In genomic region chr11:113649353-113650210, GRCm38 (mm10) we compare ENCODE assay signal across 8 mouse cellular contexts. TPM values are rescaled to one million over a fixed set of nuclear protein-coding genes. Genes with fewer than 3 reads are reported as not detected.
DNase-seq lines count a peak whose midpoint lies in the region; ATAC-seq and TF ChIP-seq lines count a peak whose summit lies in the region.

Gene Slc39a11 (minus strand): TSS chr11:113650079.

- ATAC-seq in erythroid progenitor cell, adult 5-6 weeks (replicated peaks; ENCODE audit: low FRiP score, poor library complexity, severe bottlenecking): peak; percentile 51
- ATAC-seq in heart, postnatal 0 days (ENCODE audit: insufficient read depth, low read depth): peak; percentile 86
- peak; percentile 85 for ATAC-seq in neural tube, embryonic 15.5 days (ENCODE audit: low FRiP score)

- H3K4me3 ChIP-seq in CH12.LX (replicated peaks in 1 of 3; ENCODE audit: low read depth in 2 of 3, low read length in 2 of 3, poor library complexity in 1 of 3): peak within 1 kb of the TSS; percentile 76 to 97 (median 95)
- peak within 1 kb of the TSS; percentile 82 for H3K4me3 ChIP-seq in bone marrow macrophage, adult 2 months (ENCODE audit: insufficient read depth, low read length)
- H3K4me3 ChIP-seq in heart, postnatal 0 days (ENCODE audit: low read depth, low read length): peak within 1 kb of the TSS; percentile 67
- H3K4me3 ChIP-seq in neural tube, embryonic 15.5 days (replicated peaks): peak within 1 kb of the TSS; percentile 92

- peak within 1 kb of the TSS; percentile 95 for H3K9ac ChIP-seq in CH12.LX (ENCODE audit: insufficient read depth, low read depth)
- peak within 1 kb of the TSS; percentile 85 for H3K9ac ChIP-seq in heart, postnatal 0 days (replicated peaks; ENCODE audit: low read depth, low read length)
- H3K9ac ChIP-seq in neural tube, embryonic 15.5 days (replicated peaks): peak within 1 kb of the TSS; percentile 98

- H3K4me1 ChIP-seq in CH12.LX (ENCODE audit: control insufficient read depth in 1 of 2, insufficient read depth in 2 of 2): peaks cover 9 to 28% of the 10 kb centered on the region in 2 experiments; a peak in 3 of 4 replicates
- peaks cover 11% of the 10 kb centered on the region for H3K4me1 ChIP-seq in bone marrow macrophage, adult 2 months (ENCODE audit: control insufficient read depth, insufficient read depth, low read length)
- H3K4me1 ChIP-seq in heart, postnatal 0 days (ENCODE audit: control insufficient read depth, insufficient read depth): peaks cover 7% of the 10 kb centered on the region; the same call in 1 of the 2 replicates
- peaks cover 32% of the 10 kb centered on the region for H3K4me1 ChIP-seq in neural tube, embryonic 15.5 days

- no peak for TF ChIP-seq CTCF in CH12.LX (conservative IDR thresholded peaks at IDR 0.05 in 1 of 2, IDR thresholded peaks at IDR 0.05 in 1 of 2; ENCODE audit: low read depth in 2 of 2, low read length in 2 of 2)
- TF ChIP-seq CTCF in bone marrow macrophage, adult 2 months (IDR thresholded peaks at IDR 0.05; ENCODE audit: low read depth, low read length): no peak
- TF ChIP-seq CTCF in heart, postnatal 0 days (IDR thresholded peaks at IDR 0.05; ENCODE audit: low read depth): no peak

- peak within 1 kb of the TSS; percentile 94 for H3K4me2 ChIP-seq in CH12.LX (ENCODE audit: insufficient read depth, low read depth, poor library complexity, severe bottlenecking)
- peak within 1 kb of the TSS; percentile 69 for H3K4me2 ChIP-seq in heart, postnatal 0 days (ENCODE audit: low read depth, low read length)
- peak within 1 kb of the TSS; percentile 71 for H3K4me2 ChIP-seq in neural tube, embryonic 15.5 days

- peak within 1 kb of the TSS; percentile 73 for H3K27ac ChIP-seq in CH12.LX (ENCODE audit: insufficient read depth, low read depth)
- peak within 1 kb of the TSS; percentile 53 for H3K27ac ChIP-seq in bone marrow macrophage, adult 2 months (ENCODE audit: insufficient read depth, low read depth, low read length)
- peak within 1 kb of the TSS; percentile 75 for H3K27ac ChIP-seq in heart, postnatal 0 days (ENCODE audit: low read depth)
- peak within 1 kb of the TSS; percentile 93 for H3K27ac ChIP-seq in neural tube, embryonic 15.5 days (replicated peaks)

- no peak for TF ChIP-seq RAD21 in CH12.LX (IDR thresholded peaks at IDR 0.05; ENCODE audit: low read depth, low read length)

- dilution Hi-C loops in CH12.LX (cut with MboI; ENCODE audit: extremely low pct_ligation_motif_present, extremely low pct_unique_long_range_greater_than_20kb, low sequenced_read_pairs): no loop called here

- DNase-seq in CH12.LX (ENCODE audit: extremely low read depth): peak; percentile 79
- DNase-seq in heart, postnatal 0 days (ENCODE audit: low spot score): peak; percentile 45
- peak; percentile 58 to 84 for DNase-seq in kidney, postnatal 36 days
- peak; percentile 46 to 58 for DNase-seq in lung, adult 18-20 months
- DNase-seq in testis, postnatal 14 days (ENCODE audit: low spot score): peak; percentile 66

- under 1% methylated on average over 91 of the region's 91 CpGs for WGBS in heart, postnatal 0 days
- under 1% methylated on average over 81 of the region's 91 CpGs for WGBS in neural tube, embryonic 15.5 days

- in situ Hi-C loops in CH12.LX (cut with MboI; ENCODE audit: low pct_ligation_motif_present, low pct_unique_long_range_greater_than_20kb, low sequenced_read_pairs): no loop called here

- peaks cover 2% of the 10 kb centered on the region for H3K27me3 ChIP-seq in CH12.LX (replicated peaks)
- no peaks in the 10 kb centered on the region for H3K27me3 ChIP-seq in heart, postnatal 0 days (ENCODE audit: control insufficient read depth, insufficient read depth, low read length)
- H3K27me3 ChIP-seq in neural tube, embryonic 15.5 days (replicated peaks): no peaks in the 10 kb centered on the region

- no peak for TF ChIP-seq EP300 in CH12.LX (IDR thresholded peaks at IDR 0.05; ENCODE audit: low read length)
- no peak for TF ChIP-seq EP300 in heart, postnatal 0 days (IDR thresholded peaks at IDR 0.05; ENCODE audit: low read depth)

- H3K9me3 ChIP-seq in CH12.LX (replicated peaks; ENCODE audit: low read length): peaks cover 4% of the 10 kb centered on the region
- no peaks in the 10 kb centered on the region for H3K9me3 ChIP-seq in heart, postnatal 0 days (replicated peaks; ENCODE audit: control insufficient read depth, low read length)
- no peaks in the 10 kb centered on the region for H3K9me3 ChIP-seq in neural tube, embryonic 15.5 days (replicated peaks)

- peak; percentile 86 for TF ChIP-seq POLR2A in CH12.LX (IDR thresholded peaks at IDR 0.05; ENCODE audit: low read depth, low read length)
- 0 out of 2 replicates have a peak, but pooled peaks have one; percentile 19 for TF ChIP-seq POLR2A in bone marrow macrophage, adult 2 months (IDR thresholded peaks at IDR 0.05; ENCODE audit: borderline replicate concordance, low read depth, low read length)

- peaks cover 30 to 35% of the 10 kb centered on the region in 2 experiments for H3K36me3 ChIP-seq in CH12.LX (replicated peaks in 1 of 2; ENCODE audit: control insufficient read depth in 1 of 2, insufficient read depth in 1 of 2, low read length in 1 of 2)
- H3K36me3 ChIP-seq in heart, postnatal 0 days (replicated peaks; ENCODE audit: control insufficient read depth, insufficient read depth, low read length): peaks cover 28% of the 10 kb centered on the region
- peaks cover 29% of the 10 kb centered on the region for H3K36me3 ChIP-seq in neural tube, embryonic 15.5 days

- H3K79me2 ChIP-seq in CH12.LX (replicated peaks; ENCODE audit: control insufficient read depth, extremely low read depth, insufficient read depth, poor library complexity, severe bottlenecking): no peaks in the 10 kb centered on the region

TF ChIP-seq in CH12.LX, 34 proteins besides CTCF, POLR2A, EP300 and RAD21 (continues in another document):
- no peak for TF ChIP-seq USF1 (IDR thresholded peaks at IDR 0.05; ENCODE audit: low read depth, low read length)
- no peak for TF ChIP-seq MAX (IDR thresholded peaks at IDR 0.05; ENCODE audit: low read length)
- no peak for TF ChIP-seq USF2 (conservative IDR thresholded peaks at IDR 0.05; ENCODE audit: low read depth, low read length)
- no peak; the same call in 1 of the 2 replicates for TF ChIP-seq RCOR1 (conservative IDR thresholded peaks at IDR 0.05; ENCODE audit: low read depth, low read length)
- TF ChIP-seq E2F4 (IDR thresholded peaks at IDR 0.05; ENCODE audit: insufficient replicate concordance, low read depth, low read length): no peak
- TF ChIP-seq HCFC1 (IDR thresholded peaks at IDR 0.05; ENCODE audit: low read depth, low read length): peak; percentile 83
- TF ChIP-seq MEF2A (IDR thresholded peaks at IDR 0.05; ENCODE audit: borderline replicate concordance, low read depth, low read length): no peak
- TF ChIP-seq CHD2 (IDR thresholded peaks at IDR 0.05; ENCODE audit: low read length): peak; percentile 15; the same call in 1 of the 2 replicates
- TF ChIP-seq ZKSCAN1 (IDR thresholded peaks at IDR 0.05; ENCODE audit: borderline replicate concordance, low read depth, low read length): no peak
- 0 out of 2 replicates have a peak, but pooled peaks have one; percentile 31 for TF ChIP-seq MAZ (IDR thresholded peaks at IDR 0.05; ENCODE audit: low read depth, low read length)
- no peak for TF ChIP-seq SMC3 (IDR thresholded peaks at IDR 0.05; ENCODE audit: low read depth, low read length)
- no peak for TF ChIP-seq ZNF384 (IDR thresholded peaks at IDR 0.05; ENCODE audit: low read depth, low read length)
- TF ChIP-seq MAFK (IDR thresholded peaks at IDR 0.05; ENCODE audit: insufficient replicate concordance, low read length): no peak
- peak; percentile 44; the same call in 1 of the 2 replicates for TF ChIP-seq KAT2A (IDR thresholded peaks at IDR 0.05; ENCODE audit: insufficient replicate concordance, low read length)
- TF ChIP-seq MXI1 (IDR thresholded peaks at IDR 0.05; ENCODE audit: low read depth, low read length): peak; percentile 64
- peak; percentile 74 for TF ChIP-seq NELFE (IDR thresholded peaks at IDR 0.05; ENCODE audit: low read depth, low read length)
- no peak for TF ChIP-seq JUN (IDR thresholded peaks at IDR 0.05; ENCODE audit: insufficient read depth, low read depth, low read length)
- peak; percentile 96 for TF ChIP-seq ELF1 (IDR thresholded peaks at IDR 0.05; ENCODE audit: low read depth, low read length)
- TF ChIP-seq IRF4 (IDR thresholded peaks at IDR 0.05; ENCODE audit: low read depth, low read length): no peak; the same call in 1 of the 2 replicates
- TF ChIP-seq TCF12 (IDR thresholded peaks at IDR 0.05; ENCODE audit: low read depth, low read length): peak; percentile 72
- TF ChIP-seq UBTF (IDR thresholded peaks at IDR 0.05; ENCODE audit: low read depth, low read length): no peak
- no peak; the same call in 1 of the 2 replicates for TF ChIP-seq POLR2AphosphoS2 (IDR thresholded peaks at IDR 0.05; ENCODE audit: low read depth, low read length)
- no peak for TF ChIP-seq MYC (IDR thresholded peaks at IDR 0.05; ENCODE audit: low read depth, low read length)
- no peak for TF ChIP-seq ZC3H11A (IDR thresholded peaks at IDR 0.05; ENCODE audit: low read depth, low read length)
- peak; percentile 20; the same call in 1 of the 2 replicates for TF ChIP-seq ETS1 (conservative IDR thresholded peaks at IDR 0.05; ENCODE audit: low read depth, low read length)
- peak; percentile 45; the same call in 1 of the 2 replicates for TF ChIP-seq NRF1 (IDR thresholded peaks at IDR 0.05; ENCODE audit: low read depth, low read length)
- TF ChIP-seq BHLHE40 (IDR thresholded peaks at IDR 0.05; ENCODE audit: low read depth, low read length): no peak
- no peak for TF ChIP-seq PAX5 (IDR thresholded peaks at IDR 0.05; ENCODE audit: low read length)
- TF ChIP-seq JUND (conservative IDR thresholded peaks at IDR 0.05; ENCODE audit: low read depth, low read length): no peak
- TF ChIP-seq SIN3A (IDR thresholded peaks at IDR 0.05; ENCODE audit: low read length): peak; percentile 73; the same call in 1 of the 2 replicates

RNA-seq across cellular contexts. Expression of gene Slc39a11, which starts in this region (rescaled TPM):
- total RNA-seq in CH12.LX (2012; rRNA removed) (52.2 and 54.4 TPM in 2 replicates), CH12.LX (2014; rRNA removed) (43.2 and 44.9 TPM in 2 replicates)
- polyA plus RNA-seq in CH12.LX (2012; ENCODE audit: insufficient read length, low read depth): 51.0 and 53.1 TPM in 2 replicates
- 17.7 and 24.3 TPM in 2 replicates for polyA plus RNA-seq in bone marrow macrophage, adult 2 months (2012; ENCODE audit: insufficient read depth, insufficient read length, missing spikeins)
- 3.6 and 5.4 TPM in 2 replicates for total RNA-seq in erythroid progenitor cell, adult 5-6 weeks (2015; ENCODE audit: low replicate concordance)
- 3.5 and 4.7 TPM in 2 replicates for total RNA-seq in erythroid progenitor cell, adult 5-6 weeks (2017; ENCODE audit: low replicate concordance)
- total RNA-seq in heart, postnatal 0 days (2014; rRNA removed; ENCODE audit: low replicate concordance): 16.3 and 19.1 TPM in 2 replicates
- 6.9 and 8.6 TPM in 2 replicates for polyA plus RNA-seq in heart, postnatal 0 days (2015; fragmentation: Nextera tagmentation; extraction: Ambion mirVana)
- 27.7 and 30.4 TPM in 2 replicates for polyA plus RNA-seq in neural tube, embryonic 15.5 days (2015; fragmentation: Nextera tagmentation; extraction: Ambion mirVana)

Comparison
In these comparisons a context has a peak if more than half of its experiments do, and no peak if none do; other contexts are left out.
1. Peak in every context shown above with its lines: DNase-seq, ATAC-seq, H3K4me3 ChIP-seq and H3K27ac ChIP-seq.